Mouse (Mus musculus) lung, adult 2 months (tissue): ENCODE results near the gene Isl1. TPM values are rescaled to one million over a fixed set of nuclear protein-coding genes. Genes with fewer than 3 reads are reported as not detected.

Source experiments
- DNase-seq: peaks from one replicate; pipeline ENCODE4 v3.0.0; 2022
- H3K4me1 ChIP-seq: fragments of 200-500 bp; 2 replicates; pipeline ENCODE4 v1.6.1; 2011; ENCODE audit warnings: low read length; ENCODE audit not compliant: control insufficient read depth, insufficient read depth
- H3K4me3 ChIP-seq: fragments of 200-500 bp; replicated peaks from 2 replicates; pipeline ENCODE3; 2011; ENCODE audit warnings: low read depth, mild to moderate bottlenecking, control low read depth, low read length; ENCODE audit errors: extremely low read depth
- CTCF ChIP-seq: fragments of 200-500 bp; IDR thresholded peaks from 2 replicates; pipeline ENCODE4 v1.5.1; 2011; ENCODE audit warnings: mild to moderate bottlenecking, low read length, control low read depth; ENCODE audit not compliant: insufficient read depth
- POLR2A ChIP-seq: fragments of 200-500 bp; IDR thresholded peaks from 2 replicates; pipeline ENCODE4 v1.6.1; 2011; ENCODE audit warnings: low read depth, mild to moderate bottlenecking, control low read depth, low read length, borderline replicate concordance; ENCODE audit errors: extremely low read depth
- WGBS: fragments of 180-500 bp; shearing (Covaris S2); methylation state at CpG from one replicate; pipeline ENCODE4 v1.1.7; 2018; 5-methylcytosine and 5-hydroxymethylcytosine counted together
- polyA plus RNA-seq: library from polyadenylated mRNA; depleted of rRNA; stranded (reverse); fragments of >200 nt; gene quantifications from 2 replicates; pipeline ENCODE4 v1.2.3, GENCODE M21; 2012

Gene Isl1
- polyA plus RNA-seq, 1 experiment, result 1.2 TPM

GRCm38 (mm10) chr13:116295401-116295800 is 14.1 kb downstream of the Isl1 start:
- 51% methylated on average over 4 of the region's 4 CpGs for WGBS
- H3K4me1 ChIP-seq, result no peaks in the 10 kb centered on the region
- no peak for DNase-seq
- no peak for TF ChIP-seq POLR2A
- TF ChIP-seq CTCF, result no peak
- H3K4me3 ChIP-seq, result no peak overlapping the region

- Histone ChIP-seq H3K4me3 (no peak overlapping the region), H3K4me1 (no peaks in the 10 kb centered on the region)
- WGBS, result 32% methylated on average over 6 of the region's 6 CpGs
- DNase-seq, result no peak
- TF ChIP-seq POLR2A (no peak), CTCF (no peak)
Observed at GRCm38 (mm10) chr13:116294734-116295133, 14.8 kb downstream of the Isl1 start.

DNA sequence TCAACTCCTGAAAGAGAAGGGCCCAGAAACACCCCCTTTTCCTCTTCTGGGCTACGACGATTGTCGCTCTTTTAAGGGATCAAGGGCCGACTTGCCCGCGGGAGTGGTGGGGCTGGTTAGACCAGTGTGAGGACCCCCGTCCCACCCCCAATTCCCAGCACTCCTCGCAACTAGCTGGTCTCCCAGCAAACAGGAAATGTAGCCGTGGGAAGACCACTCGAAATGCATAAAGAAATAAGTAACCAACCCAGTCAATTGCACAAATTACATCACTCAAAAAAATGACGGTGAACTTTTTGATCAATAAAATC is 15.4 kb downstream of the Isl1 start:
- H3K4me1 ChIP-seq, result no peaks in the 10 kb centered on the region
- WGBS, result 3% methylated on average over 11 of the region's 11 CpGs
- no peak for TF ChIP-seq POLR2A
- no peak for TF ChIP-seq CTCF
- DNase-seq, result no peak
- no peak overlapping the region for H3K4me3 ChIP-seq

DNA sequence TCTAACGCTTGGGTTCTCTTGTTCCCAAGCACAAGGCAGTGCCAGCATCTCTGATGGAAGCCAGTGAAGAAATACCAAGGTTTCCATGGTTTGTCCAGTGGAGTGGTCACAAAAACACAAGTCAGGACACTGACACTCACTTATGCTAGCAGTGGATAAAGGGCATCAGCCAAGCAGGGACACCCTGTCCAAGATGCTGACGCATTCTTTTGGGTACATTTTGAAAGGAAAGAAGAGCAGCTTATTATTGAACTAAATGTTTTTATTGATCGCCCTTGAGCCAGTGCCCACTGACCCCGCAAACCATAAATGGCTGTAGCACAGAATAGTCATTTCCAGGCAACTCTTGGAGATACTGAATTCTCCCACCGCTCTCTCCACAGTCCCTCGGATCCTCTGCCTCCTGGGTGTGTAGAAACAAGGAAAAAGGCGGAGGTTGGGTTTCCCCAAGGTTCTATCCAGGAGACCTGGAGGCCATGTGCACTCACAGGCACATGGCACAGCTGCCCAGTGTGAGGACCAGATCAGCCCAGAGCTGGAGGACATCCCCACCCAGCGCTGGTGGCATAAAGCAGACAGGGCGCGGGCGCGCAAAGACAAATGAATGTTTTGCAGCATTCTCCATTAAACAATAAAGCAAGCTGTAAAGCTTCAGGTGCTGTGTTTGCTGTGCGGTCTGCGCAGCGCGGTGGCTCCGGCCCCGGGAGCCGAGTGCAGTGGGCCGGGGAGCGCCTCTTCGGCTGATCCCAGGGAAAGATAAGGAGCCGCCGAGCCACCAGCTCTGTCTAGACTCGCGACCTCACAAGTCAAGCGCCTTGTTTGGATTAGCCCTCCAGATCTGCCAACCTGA is 16.0 kb downstream of the Isl1 start:
- WGBS, result 10% methylated on average over 27 of the region's 27 CpGs
- DNase-seq, result no peak
- no peak for TF ChIP-seq CTCF
- no peak for TF ChIP-seq POLR2A
- Histone ChIP-seq H3K4me3 (no peak overlapping the region), H3K4me1 (no peaks in the 10 kb centered on the region)

DNA sequence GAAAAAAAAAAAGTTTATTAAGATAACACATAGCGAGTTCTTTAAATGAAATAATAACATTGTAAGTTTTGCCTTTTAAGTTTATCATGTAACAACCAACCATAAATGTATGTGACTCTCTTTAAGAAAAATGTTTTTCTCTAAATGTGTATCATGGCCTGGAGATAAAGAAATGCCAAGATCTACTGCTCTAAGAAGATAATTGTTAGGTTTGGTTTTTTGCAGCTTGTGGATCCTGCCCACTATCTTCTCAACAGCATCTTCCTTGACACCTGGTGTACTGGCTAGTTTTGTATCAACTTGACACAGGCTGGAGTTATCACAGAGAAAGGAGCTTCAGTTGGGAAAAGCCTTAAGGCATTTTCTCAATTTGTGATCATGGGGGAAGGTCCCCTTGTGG is 19.8 kb downstream of the Isl1 start:
- 80% methylated on average over 1 of the region's 1 CpGs for WGBS
- Histone ChIP-seq H3K4me1 (no peaks in the 10 kb centered on the region), H3K4me3 (no peak overlapping the region)
- DNase-seq, result no peak
- TF ChIP-seq CTCF (no peak), POLR2A (no peak)

- no peak for DNase-seq
- H3K4me3 ChIP-seq, result no peak overlapping the region
- TF ChIP-seq CTCF (no peak), POLR2A (no peak)
- H3K4me1 ChIP-seq, result no peaks in the 10 kb centered on the region
- 62% methylated on average over 9 of the region's 9 CpGs for WGBS
Observed at GRCm38 (mm10) chr13:116279207-116279772, 30.2 kb downstream of the Isl1 start.
